Mouse (Mus musculus) regulatory T cell (primary cell): ENCODE measurements around the gene Pim3.

Experiments used
- in situ Hi-C: fragments of 300-600 bp; cut with MboI, MseI; formaldehyde crosslinking; loops from one replicate; pipeline ENCODE4 v1.15.1; 2025; ENCODE audit warnings: high pct_unique_total_duplicates

Pim3 gene

DNA sequence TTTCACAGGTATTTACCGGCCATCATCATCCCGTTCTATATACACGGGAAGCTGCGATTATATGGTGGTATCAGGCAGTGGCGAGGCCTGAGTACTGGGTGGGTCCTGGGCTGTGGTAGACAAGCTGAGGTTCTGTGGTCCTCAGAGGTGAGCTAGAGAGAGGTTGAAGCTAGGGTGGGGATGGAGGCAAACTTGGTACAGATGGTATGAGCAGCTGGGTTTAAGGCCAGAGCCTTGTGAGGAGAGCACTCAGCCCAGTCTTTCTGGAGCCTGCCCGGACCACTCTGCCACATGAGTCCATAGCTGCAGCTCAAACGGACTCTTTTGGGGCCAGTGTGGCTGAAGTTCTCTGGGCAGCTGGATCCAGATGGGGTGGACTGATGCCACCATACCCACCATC is 4.6 kb upstream of the Pim3 start:
- in situ Hi-C loops: no loop called here

DNA sequence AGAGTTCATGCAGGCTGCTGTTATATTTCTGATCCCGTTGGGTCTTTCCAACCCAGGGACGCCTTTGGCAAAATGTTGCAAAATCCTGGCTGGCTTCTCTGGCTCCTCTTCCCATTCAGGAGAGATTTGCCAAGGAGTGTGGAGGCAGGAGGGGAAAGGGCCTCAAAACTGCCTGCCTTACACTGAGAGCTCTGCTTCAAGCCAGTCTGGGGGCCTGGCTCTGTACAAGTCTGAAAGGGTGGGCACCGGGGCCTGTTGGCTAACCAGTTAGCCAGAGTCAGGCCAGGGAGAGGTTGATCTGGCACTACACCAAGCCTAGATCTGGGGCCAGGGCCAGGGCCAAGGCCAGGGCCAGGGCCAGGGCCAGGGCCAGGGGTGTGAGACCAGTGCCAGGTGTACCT is 3.8 kb upstream of the Pim3 start:
- in situ Hi-C loops: no loop called here

DNA sequence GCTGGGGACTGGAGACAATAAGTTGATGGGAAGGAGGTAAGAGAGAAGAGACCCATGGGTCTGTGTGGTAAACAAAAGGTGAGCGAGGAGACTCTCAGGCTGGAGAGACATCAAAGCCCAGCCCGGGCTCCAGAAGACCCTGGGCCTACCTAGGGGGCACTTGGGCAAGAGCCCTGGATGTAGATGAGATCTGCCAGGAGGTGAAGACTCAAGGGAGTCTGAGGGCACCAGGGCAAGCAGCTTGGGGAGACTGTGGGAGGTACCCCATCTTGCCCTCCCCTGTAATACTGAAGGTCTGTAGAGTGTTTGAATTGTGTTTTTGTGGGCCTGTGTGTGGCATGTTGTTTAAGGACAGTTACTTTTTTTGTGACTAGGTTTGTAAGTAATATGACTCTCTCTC is 3.3 kb upstream of the Pim3 start:
- in situ Hi-C loops: no loop called here

DNA sequence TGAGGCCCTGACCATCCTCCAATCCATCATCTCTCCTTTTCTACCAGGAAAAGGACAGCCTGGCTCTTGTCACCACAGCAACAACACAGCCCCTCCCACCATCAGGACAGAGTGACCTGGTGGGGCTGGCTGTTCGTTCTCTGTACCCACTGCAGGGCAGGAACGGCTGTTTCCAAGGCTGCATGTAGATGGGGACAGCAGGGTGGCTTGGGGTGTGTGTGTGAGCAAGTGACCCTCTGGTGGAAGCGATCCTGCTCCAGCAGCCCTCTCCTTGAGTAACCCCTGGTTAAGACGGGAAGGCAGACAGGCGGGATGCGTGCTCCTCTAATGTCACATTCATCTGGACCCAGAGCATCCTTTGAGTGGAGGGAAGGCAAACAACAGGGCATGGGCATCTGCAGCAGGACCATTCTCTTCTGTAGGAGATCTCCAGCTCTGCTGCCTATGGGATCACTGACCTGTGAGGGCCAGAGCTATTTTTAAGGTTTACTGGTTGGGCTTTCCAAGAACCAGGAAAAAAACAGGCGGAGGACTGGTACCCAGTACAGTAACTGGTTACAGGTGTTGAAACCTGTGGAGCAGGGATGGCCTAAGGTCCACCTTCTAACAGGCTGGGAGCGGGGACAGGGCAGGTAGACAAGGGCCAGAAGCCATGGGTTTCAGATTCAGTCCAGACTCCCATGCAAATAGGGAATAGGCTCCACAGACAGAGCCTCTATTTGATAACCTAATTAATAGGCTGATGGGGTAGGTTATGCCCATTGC is 2.6 kb upstream of the Pim3 start:
- in situ Hi-C loops: no loop called here

DNA sequence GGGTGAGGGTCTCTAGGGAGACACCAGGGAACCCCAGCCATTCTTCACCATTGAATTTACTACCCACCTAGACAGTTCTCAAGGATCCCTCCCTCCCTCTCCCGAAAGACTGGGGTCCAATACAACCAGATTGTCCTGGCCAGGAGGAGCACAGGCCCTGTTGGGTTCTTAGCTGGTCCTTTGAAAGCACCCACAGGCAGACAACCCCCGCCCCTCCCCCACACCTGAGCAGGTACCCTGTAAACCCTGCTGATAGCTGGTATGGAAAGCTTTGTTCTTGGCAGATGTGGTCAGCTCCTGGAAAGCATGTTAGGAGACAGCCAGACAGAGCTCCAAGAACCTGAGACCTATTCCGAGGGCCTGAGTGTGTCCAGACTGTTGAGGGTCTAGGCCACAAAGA is 1.2 kb upstream of the Pim3 start:
- in situ Hi-C loops: loop anchor here (5.0 kb wide), 1 partner anchor 33 kb away; no protein-coding TSS in a partner anchor

DNA sequence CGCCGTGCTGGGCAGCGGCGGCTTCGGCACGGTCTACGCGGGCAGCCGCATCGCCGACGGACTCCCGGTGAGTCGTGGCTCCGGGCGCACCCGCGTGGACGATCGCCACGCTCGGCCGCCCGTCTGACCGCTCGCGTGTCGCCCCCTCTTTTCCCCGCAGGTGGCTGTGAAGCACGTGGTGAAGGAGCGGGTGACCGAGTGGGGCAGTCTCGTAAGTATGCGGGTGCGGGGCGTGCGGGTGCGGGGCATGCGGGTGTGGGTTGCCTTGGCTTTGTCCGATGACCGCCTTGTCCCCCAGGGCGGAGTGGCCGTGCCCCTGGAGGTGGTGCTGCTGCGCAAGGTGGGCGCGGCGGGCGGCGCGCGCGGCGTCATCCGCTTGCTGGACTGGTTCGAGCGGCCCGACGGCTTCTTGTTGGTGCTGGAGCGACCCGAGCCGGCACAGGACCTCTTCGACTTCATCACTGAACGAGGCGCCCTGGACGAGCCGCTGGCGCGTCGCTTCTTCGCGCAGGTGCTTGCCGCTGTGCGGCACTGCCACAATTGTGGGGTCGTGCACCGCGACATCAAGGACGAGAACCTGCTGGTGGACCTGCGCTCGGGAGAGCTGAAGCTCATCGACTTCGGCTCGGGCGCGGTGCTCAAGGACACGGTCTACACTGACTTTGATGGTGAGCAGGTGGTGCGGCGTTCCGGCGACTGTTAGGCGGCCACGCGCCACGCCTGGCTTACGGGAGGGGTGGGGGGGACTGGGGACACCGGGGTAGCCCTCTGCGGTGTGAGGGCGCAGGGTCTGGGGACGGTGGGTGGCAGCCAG is 1.1 kb downstream of the Pim3 start:
- in situ Hi-C loops: loop anchor here (5.0 kb wide), 1 partner anchor 36 kb away; no protein-coding TSS in a partner anchor

DNA sequence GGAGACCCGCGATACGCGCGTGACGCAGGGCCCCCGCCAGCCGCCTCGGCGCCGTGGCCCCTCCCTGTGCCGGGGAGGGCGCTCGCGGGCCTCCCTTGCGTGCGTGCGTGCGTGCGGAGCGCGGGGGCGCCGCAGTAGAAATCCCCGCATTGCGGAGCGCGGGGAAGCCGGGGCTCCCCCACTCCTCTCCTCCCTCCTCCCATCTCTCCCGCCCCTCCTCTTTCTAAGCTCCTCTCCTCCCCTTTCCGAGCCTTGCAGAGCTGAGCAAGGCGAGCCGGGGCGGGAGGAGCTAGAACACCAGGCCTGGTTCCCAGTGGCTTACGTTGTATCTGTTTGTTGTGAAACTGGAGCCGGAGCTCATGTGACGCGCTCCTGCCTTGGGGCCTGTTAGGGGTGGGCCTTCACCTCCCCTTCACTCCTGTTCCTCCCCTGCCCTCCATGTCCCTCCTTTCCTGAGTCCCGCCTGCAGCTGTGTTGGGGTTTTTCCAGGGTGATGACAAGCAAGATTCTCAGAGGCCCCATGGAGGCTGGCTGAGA is 1.8 kb downstream of the Pim3 start:
- in situ Hi-C loops: loop anchor here (5.0 kb wide), 1 partner anchor 36 kb away; no protein-coding TSS in a partner anchor

DNA sequence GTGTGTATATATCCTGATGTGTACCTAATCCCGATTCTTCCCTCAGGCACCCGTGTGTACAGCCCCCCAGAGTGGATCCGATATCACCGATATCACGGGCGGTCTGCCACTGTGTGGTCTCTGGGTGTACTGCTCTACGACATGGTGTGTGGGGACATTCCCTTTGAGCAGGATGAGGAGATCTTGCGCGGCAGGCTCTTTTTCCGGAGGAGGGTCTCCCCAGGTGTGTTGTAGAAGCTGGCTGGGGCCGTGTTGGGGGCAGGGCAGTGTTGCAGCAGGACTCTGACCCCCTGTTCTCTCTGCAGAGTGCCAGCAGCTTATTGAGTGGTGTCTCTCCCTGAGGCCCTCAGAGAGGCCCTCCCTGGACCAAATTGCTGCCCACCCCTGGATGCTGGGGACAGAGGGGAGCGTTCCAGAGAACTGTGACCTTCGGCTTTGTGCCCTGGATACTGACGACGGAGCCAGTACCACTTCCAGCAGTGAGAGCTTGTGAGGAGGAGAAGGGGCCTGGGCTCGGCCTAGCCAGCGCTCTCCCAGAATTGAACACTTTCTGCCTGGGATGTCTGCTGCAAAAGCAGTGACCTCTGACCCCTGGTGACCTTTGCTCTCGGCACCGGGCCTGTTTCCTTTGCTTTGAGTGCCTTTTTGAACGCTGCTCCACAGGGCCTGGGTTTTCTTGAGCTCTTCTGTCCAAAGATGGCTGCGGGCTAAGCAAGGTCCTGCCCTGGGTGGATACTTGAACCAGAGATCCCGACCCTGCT is 2.5 kb downstream of the Pim3 start:
- in situ Hi-C loops: loop anchor here (5.0 kb wide), 1 partner anchor 37 kb away; no protein-coding TSS in a partner anchor

DNA sequence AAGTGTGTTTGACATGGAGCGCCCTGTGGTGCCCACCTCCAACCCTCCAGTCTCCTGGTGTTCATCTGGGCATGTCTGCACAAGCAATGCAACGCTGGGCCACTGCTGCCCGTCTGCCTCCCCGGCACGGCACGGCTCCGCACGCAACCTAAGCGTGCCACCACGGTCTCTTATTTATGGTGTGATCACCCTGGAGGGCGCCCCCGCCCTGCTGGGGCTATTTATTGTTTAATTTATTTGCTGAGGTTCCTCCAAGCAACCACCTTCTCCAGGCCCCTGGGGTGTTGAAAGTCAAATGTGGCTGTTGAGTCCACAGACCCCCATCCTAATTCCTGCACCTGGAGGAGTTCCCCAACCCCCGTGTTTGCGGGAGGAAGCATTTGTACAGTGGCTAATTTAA is 3.1 kb downstream of the Pim3 start:
- in situ Hi-C loops: no loop called here

DNA sequence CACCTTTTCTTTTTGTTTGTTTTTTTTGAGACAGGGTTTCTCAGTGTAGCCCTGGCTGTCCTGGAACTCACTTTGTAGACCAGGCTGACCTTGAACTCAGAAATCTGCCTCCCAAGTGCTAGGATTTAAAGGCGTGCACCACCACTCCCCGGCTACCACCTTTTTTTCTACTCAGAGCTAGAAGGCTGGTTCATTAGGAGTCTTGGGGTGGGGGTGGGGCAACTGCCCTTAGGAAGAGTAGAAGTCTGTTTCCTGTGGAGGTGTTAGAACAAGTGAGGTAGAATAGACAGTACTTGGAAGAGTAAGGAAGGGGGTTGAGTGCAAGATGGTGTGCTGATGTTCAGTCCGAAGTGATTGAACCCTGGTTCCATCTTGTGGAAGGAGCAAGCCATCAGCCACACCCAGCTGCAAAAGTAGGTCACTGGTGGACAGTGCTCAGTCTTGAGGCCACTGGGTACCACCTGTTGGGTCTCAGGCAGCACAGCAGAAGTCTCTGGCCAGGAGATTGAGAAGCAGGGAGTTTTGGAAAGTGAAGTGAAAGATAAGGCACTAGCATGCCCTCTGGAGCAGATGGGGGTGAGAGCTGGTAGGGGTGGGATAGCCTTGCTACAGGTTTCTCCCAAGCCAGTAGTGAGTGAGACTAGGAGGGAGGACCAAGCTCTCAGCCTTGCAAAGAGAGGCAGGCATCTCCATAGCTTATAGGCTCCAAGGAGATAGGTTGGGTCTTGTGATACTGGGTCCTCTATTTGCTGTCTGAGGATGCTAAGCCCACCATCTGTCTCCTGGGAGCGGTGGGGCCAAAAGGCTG is 4.1 kb downstream of the Pim3 start:
- in situ Hi-C loops: no loop called here

DNA sequence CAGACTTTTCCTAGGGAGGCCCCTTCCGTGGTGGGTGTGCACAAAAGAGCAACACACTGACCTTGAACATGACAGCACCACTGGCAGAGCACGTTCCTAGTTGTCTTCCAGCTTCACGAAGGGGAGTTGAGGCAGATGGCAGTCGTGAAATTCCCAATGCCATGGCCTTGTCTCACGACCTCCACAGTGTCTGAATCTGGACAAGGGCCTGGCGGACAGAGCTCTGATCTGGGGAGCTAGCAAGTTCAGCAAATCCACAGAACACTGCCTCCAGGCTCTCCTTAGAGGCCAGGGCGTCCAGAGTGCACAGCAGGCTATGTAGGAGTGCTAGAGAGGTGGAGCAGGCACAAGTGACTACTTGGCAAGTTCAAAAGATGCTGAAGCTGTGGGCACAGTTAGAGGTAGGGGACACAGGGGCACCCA is 5.0 kb downstream of the Pim3 start:
- in situ Hi-C loops: no loop called here

DNA sequence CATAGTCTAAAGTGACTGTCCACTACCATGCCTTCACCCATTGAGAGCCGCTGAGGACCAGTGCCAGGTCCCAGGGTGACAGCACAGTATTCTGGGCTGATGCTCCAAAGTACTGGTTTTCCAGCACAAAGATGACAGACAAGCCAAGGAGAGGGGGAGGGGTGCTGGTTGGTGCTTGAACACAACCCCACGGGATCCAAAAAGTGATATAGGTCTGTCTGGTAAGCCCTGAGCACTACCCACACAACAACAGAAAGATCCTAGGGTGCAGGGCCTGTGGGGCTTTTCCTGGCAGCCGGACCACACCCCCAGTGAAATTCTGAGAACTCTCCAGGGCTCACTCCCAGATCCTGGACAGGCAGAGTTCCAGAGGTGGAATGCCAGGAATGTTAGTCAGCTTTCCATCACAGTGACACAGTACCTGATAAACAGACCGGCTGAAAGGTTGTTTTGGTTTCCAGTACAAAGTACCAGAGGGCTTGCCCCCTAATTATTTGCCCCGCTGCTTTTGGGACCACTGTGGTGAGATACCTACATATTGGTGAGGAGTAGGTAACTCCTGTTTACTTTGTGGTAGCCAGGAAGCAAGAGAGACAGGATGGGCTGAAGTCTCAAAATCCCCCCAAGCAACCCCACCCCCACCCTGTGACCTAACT is 5.5 kb downstream of the Pim3 start:
- in situ Hi-C loops: no loop called here

DNA sequence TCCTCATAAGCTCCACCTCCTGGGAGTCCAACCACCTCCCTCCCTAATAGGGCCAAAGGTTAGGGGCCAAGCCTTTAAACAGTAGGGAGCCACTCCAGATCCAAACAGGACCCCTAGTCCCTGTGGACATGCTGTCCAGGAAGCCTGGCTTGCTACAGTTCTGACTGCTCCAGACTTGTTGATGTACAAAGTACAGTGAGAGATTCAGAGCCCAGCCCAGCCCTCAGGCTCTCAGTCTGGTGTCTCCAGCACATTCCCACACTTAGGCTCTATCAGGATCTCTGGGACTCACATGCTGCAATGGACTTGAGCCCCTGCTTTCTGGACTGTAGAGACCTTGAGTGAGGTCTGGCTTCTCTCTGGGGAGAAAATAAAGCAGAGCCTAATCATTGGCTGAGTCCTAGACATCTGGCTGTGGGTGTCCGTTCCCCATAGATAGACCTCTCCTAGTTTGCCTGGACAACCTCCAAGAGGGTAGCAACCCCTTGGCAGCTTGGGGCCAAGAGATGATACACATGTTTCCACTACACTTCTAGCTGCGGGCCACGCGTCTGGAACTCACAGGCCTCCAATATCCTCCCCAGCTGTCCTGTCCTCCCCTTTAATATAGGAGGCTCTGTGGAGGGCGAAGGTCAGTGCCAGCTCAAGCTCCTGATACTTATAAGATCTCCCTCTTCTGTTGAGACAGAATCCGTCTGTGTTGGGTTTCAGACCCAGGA is 6.2 kb downstream of the Pim3 start:
- in situ Hi-C loops: no loop called here

DNA sequence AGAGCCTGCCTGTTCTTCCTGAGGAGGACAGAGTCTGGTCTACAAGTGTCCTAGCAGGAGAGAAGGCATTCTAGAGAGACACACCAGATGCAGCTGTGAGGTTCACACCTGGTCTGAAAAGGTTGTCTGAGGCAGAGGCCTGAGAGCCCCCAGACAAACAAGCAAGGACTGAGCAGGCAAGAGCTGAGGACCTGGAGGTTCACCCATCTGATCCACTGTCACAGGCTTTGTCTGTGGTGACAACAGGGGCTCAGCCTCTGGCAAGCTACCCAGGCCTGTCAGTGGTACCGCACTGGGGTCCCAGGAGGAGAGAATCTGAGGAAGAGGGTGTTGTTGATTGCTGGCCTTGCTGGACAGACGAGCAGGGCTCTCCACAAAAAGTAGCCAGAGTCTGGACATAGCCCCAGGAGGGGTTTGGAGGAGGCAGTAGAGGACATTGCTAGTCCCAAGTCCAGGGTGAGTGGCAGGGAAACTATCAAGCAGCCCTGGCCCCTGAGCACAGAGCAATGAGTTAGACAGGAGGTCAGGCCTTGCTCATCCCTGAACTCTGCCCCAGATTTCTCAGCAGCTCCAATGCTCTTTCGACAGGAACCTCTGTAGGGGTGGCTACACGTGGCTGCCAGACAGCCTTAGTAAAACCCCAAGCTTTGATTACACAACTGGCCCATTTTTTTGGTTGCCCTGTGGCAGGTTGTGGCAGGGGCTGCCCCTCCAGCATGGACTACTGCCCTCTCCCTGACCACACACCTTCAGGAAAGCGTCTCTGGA is 8.6 kb downstream of the Pim3 start:
- in situ Hi-C loops: no loop called here

DNA sequence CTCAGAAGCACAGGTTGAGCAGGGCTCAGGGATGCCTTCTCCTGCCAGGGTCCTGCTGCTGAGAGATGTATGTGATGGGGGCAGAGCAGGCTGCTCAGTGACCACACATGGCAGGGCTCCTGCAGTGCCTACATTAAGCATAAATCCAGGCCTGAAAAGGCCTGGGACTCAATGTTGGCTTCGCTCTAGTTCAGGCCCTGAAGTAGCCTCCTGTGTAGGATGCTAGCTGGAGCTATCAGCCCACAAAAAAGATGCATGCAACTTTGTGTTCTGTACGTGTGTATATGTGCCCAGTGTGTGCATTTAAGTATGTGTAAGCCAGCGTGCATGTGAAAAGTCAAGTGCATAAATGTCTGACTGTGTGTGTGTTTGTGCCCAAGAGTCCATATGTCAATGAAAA is 12.1 kb downstream of the Pim3 start:
- in situ Hi-C loops: no loop called here

DNA sequence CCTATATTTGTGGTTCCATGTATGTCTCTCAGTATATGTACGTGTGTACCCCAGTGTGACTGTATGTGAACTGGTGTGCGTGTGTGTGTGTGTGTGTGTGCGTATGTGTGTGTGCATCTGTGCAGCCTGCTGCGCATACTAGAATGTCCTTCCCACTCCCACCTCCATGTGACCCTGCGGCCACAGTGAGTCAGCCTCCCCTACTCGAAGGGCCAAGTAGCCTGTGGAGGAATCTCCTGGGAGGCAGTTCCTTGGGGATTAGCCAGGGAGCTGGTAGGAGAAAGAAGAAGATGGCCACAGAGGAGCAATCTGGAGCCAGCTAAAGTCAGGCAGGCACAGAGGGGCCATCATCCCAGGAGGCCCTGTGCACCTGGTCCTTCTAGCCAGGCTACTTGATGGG is 12.5 kb downstream of the Pim3 start:
- in situ Hi-C loops: no loop called here

DNA sequence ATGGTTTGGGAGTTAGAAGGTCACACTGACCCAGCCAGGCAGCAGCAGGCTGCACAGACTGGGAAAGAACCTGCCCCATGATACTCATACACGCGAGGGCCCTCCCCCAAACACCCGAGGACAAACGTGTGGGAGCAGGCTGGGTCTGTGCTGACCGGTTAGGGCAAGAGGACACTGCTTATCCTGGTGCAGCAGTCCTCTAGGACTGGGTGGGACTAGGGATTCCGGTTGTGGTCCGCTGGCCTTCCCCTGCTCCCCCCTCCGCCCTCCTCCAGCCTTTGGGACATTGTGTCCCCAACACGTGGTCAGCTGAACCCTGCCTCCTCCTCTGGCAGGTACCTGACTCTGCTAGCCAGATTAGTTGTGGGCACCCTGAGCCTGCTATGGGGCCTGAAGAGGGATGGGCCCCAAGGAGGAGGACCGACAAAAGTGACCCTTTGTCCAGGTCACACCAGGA is 13.7 kb downstream of the Pim3 start:
- in situ Hi-C loops: no loop called here

DNA sequence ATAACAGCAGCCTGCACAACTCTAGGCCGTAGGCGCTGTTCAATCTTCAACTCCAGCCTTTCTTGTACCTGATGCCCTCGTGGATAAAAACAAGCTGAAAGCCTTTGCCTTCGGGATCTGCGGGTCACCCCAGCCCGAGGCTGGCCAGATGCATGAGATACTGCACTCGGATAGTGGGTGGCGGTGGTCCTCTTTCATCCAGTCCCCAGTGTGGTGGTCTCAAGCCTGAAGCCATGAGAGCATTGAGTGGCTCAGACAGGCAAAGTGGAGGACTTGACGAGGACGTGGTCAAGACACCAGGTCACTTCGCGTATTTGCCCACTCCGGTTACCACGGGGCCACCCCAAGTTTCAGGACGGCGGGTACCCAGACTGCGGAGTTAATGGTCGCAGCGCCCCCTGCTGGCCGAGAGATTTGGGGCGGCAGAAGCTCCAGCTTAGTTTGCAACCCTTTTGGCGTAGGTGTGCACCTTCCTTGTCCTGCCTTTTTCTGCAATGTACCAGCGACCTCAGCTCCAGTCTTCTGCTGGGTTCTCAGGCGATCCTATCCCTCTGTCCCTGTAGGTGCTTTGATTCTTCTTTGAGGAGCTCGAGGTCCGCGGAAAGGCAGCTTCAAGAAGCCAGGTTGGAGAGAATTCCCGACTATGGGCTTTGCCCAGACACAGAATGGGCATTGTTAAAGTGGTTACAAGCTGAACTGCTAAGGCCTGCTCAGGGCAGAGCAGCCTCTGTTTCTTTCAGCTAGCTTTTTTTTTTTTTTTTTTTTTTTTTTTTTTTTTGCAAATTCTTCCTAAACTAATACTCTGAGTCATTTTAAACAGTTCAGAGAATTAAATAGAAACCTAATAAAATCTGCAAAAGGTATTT is 14.4 kb downstream of the Pim3 start:
- in situ Hi-C loops: no loop called here
